Mouse (Mus musculus) cerebellum, adult 2 months (tissue): ENCODE measurements at regions not wholly inside any gene's neighbourhood (a gene's known extent, or its start where the extent isn't known, plus 50 kb on each side); places are given as distances from the start of the nearest gene placed in this dataset.

Source experiments
- CTCF ChIP-seq: fragments of 200-500 bp; IDR thresholded peaks from 2 replicates; pipeline ENCODE4 v1.5.1; 2011; ENCODE audit warnings: low read depth, mild to moderate bottlenecking, control low read depth, low read length, moderate library complexity, borderline replicate concordance; ENCODE audit not compliant: insufficient read depth
- POLR2A ChIP-seq: fragments of 200-500 bp; IDR thresholded peaks from 2 replicates; pipeline ENCODE4 v1.6.1; 2011; ENCODE audit warnings: low read length, control low read depth, borderline replicate concordance; ENCODE audit not compliant: insufficient read depth

DNA sequence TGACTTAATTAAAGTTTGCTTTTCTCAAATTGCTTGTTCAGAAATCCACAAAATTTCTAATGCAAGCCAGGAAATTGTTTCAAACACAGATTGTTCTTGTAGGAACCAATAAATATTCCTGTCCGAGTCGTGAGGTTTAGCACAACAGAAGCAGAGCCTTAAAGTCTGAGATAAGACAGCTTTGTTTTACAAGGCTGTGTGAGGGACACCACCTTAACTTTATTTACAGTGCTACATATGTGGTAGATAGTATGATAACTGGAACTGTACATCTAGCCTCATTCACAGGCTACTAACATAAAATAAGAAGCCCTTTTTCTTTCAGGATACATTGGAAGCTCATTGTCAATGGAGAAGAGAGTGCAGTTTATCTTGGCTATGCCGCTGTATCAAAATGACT is 602.8 kb downstream of the Tns3 start:
- TF ChIP-seq CTCF, result no peak
- no peak for TF ChIP-seq POLR2A
